Mouse (Mus musculus) stomach, embryonic 16.5 days (tissue): ENCODE results near the gene Ankrd10. TPM values are rescaled to one million over a fixed set of nuclear protein-coding genes. Genes with fewer than 3 reads are reported as not detected.

Experiments used
- ATAC-seq: fragments of 200-750 bp; cut with Nextera tagmentation; 2 replicates; pipeline ENCODE4 v1.8.0; 2017; ENCODE audit warnings: moderate number of reproducible peaks, moderate TSS enrichment; ENCODE audit not compliant: insufficient read depth, low FRiP score
- H3K27ac ChIP-seq: fragments of 300-500 bp; sonication (generic); 2 replicates; pipeline ENCODE4 v1.5.1; 2014; ENCODE audit warnings: low read length
- H3K27me3 ChIP-seq: fragments of 300-500 bp; sonication (generic); 2 replicates; pipeline ENCODE4 v1.6.1; 2014; ENCODE audit warnings: low read length, control low read depth, mixed read lengths; ENCODE audit not compliant: control insufficient read depth, insufficient read depth
- H3K36me3 ChIP-seq: fragments of 300-500 bp; sonication (generic); 2 replicates; pipeline ENCODE4 v1.6.1; 2014; ENCODE audit warnings: low read length; ENCODE audit not compliant: control insufficient read depth, insufficient read depth
- H3K4me1 ChIP-seq: fragments of 300-500 bp; sonication (generic); 2 replicates; pipeline ENCODE4 v1.6.1; 2014; ENCODE audit warnings: low read length, control low read depth, mixed read lengths; ENCODE audit not compliant: control insufficient read depth, insufficient read depth
- H3K4me2 ChIP-seq: fragments of 300-500 bp; sonication (generic); 2 replicates; pipeline ENCODE4 v1.6.1; 2014; ENCODE audit warnings: low read depth, low read length, mixed read lengths
- H3K4me3 ChIP-seq: fragments of 300-500 bp; sonication (generic); replicated peaks from 2 replicates; pipeline ENCODE4 v1.5.1; 2014; ENCODE audit warnings: mild to moderate bottlenecking, low read length
- H3K9ac ChIP-seq: fragments of 300-500 bp; sonication (generic); 2 replicates; pipeline ENCODE4 v1.6.1; 2014; ENCODE audit warnings: low read length
- H3K9me3 ChIP-seq: fragments of 300-500 bp; sonication (generic); replicated peaks from 2 replicates; pipeline ENCODE4 v1.6.1; 2016; ENCODE audit warnings: low read length, control low read depth; ENCODE audit not compliant: control insufficient read depth
- WGBS: fragments of 180-500 bp; shearing (Covaris S2); extraction: QIAGEN DNeasy Blood & Tissue Kit; methylation state at CpG from one replicate; pipeline ENCODE4 v1.1.7; 2014; 5-methylcytosine and 5-hydroxymethylcytosine counted together
- polyA plus RNA-seq: library from polyadenylated mRNA; unstranded; fragments of >200 nt; fragmentation: Nextera tagmentation; extraction: Ambion mirVana; gene quantifications from 2 replicates; pipeline ENCODE4 v1.2.1, GENCODE M21; 2015

Ankrd10 gene
- polyA plus RNA-seq, 1 experiment from 2014 or later = 83.0 TPM

GRCm38 (mm10) chr8:11591837-11592236 is 43.7 kb downstream of the Ankrd10 start:
- Histone ChIP-seq H3K27ac (no peak overlapping the region), H3K4me3 (no peak overlapping the region)
- WGBS = 87% methylated on average over 4 of the region's 4 CpGs

DNA sequence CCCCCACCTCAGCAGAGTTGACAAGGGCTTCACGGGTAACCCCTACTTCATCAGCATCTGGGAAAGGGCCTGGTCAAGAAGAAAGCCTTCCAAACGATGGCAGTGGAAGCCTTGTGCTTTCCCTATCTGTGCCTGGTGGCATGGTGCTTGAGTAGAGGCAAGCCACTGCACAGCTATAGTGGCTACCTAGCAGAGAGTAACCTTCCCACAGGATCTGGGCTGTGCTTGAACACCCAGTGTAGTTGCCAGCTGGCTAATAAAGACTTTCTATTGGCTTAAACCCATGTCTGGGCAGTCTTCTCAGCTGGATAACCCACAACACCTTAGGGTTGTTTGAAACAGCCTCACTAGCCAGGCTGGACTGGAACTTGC is 49.2 kb downstream of the Ankrd10 start:
- WGBS = 44% methylated on average over 2 of the region's 2 CpGs
- Histone ChIP-seq H3K36me3 (no peaks in the 10 kb centered on the region), H3K27ac (peak overlapping the region; percentile 68; the same call in 1 of the 2 replicates), H3K9me3 (no peaks in the 10 kb centered on the region), H3K4me1 (no peaks in the 10 kb centered on the region), H3K9ac (no peak overlapping the region), H3K4me3 (no peak overlapping the region), H3K4me2 (no peak overlapping the region), H3K27me3 (no peaks in the 10 kb centered on the region)
- ATAC-seq = peak; percentile 15; the same call in 1 of the 2 replicates

More at GRCm38 (mm10) chr8:11591837-11592236, 43.7 kb downstream of the Ankrd10 start:
- Histone ChIP-seq H3K9me3 (no peaks in the 10 kb centered on the region), H3K27me3 (no peaks in the 10 kb centered on the region), H3K9ac (no peak overlapping the region), H3K4me2 (no peak overlapping the region), H3K36me3 (no peaks in the 10 kb centered on the region), H3K4me1 (no peaks in the 10 kb centered on the region)
- ATAC-seq = no peak

DNA sequence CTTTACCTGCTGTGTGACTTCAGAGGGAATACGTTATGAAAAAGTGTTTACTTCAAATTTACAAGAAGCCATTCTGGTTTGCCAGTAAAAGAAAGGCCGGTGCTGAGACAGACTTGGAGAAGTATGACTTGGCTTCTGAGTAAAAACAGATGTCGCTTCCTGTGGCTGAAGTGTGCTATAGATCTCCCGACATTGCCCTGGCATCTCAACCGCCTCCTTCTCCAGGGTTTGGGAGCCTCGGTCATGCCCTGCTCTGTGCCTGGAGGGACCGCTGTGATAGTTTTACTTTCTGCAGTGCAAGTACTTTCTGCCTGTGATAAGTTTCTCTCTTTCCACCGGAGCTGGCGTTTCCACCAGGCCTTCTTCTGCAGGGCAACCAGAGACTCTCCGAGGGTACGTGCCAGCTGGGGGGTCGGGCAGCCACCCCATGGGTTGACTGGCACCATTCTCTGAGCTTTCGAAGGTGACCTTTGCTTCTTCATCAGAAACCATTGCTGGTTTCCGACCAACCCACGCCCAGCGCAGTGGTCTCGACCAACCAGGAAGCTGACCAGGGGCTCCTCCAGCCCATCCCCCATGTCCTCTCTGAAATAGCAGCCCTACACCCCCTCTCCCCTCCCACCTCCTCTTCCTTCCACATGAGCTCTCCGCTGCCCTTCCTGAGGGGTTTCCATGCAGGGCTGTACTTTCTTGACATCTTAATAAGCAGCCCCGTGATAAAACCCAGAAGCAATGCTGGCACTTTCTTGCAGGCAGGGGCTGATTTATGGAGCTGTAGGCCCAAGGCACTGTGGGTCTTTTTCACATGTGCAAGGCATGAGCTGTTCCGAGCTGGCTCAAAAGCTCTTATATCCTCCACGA is 49.8 kb downstream of the Ankrd10 start:
- Histone ChIP-seq H3K27me3 (no peaks in the 10 kb centered on the region), H3K9me3 (no peaks in the 10 kb centered on the region), H3K36me3 (no peaks in the 10 kb centered on the region), H3K27ac (peak overlapping the region; percentile 68), H3K9ac (peak overlapping the region; percentile 8; the same call in 1 of the 2 replicates), H3K4me1 (no peaks in the 10 kb centered on the region), H3K4me3 (no peak overlapping the region), H3K4me2 (no peak overlapping the region; the same call in 1 of the 2 replicates)
- WGBS = 59% methylated on average over 21 of the region's 21 CpGs
- ATAC-seq = peak; percentile 72; the same call in 1 of the 2 replicates

DNA sequence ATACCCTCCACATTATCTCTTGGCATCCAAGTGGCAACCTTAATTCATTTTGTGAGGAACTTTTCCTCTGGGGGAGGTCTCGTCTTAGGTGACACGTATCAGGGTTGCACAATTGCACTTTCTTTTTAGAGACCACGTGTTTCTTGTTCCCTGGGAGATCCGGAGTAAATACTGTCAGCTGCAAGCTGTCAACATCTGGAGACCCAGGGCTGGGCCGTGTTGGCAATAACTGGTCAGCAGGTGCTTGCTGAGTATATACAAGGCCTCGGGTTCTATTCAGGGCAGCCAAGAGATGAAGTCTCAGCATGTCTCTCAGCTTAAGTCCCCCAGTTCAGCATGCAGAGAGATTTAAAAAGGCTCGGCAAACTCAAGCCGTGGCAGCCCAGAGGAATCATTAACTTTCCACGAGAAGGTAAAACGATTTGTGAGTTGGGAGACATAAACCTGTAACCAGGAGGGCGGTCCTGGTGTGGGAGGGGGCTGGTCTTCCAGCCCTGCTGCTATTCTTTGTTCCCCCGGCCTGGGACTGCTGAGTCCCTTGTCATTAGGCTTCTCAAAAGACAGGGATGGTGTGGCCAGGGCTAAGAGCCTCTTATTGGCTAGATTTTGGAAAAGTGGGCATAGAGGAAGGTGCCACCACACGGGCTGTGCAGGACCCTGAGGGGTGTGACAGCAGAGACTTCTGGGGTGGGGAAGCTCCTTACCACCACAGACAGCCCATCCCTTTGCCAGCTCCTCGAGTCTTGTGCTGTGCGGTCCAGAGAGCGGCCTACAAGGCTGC is 59.8 kb downstream of the Ankrd10 start:
- no peaks in the 10 kb centered on the region for H3K9me3 ChIP-seq
- peak overlapping the region; percentile 52; the same call in 1 of the 2 replicates for H3K27ac ChIP-seq
- H3K4me2 ChIP-seq = 0 out of 2 replicates have a peak overlapping the region, but pooled peaks have one; percentile 12
- H3K4me3 ChIP-seq = no peak overlapping the region
- peak overlapping the region; percentile 31; the same call in 1 of the 2 replicates for H3K9ac ChIP-seq
- WGBS = 48% methylated on average over 16 of the region's 16 CpGs
- peaks cover 14% of the 10 kb centered on the region; the same call in 1 of the 2 replicates for H3K4me1 ChIP-seq
- H3K36me3 ChIP-seq = no peaks in the 10 kb centered on the region
- ATAC-seq = peak; percentile 70; the same call in 1 of the 2 replicates
- no peaks in the 10 kb centered on the region for H3K27me3 ChIP-seq

GRCm38 (mm10) chr8:11574911-11575603 is 60.5 kb downstream of the Ankrd10 start:
- peaks cover 14% of the 10 kb centered on the region; the same call in 1 of the 2 replicates for H3K4me1 ChIP-seq
- no peaks in the 10 kb centered on the region for H3K27me3 ChIP-seq
- H3K4me3 ChIP-seq = no peak overlapping the region
- H3K9ac ChIP-seq = peak overlapping the region; percentile 26; the same call in 1 of the 2 replicates
- H3K36me3 ChIP-seq = no peaks in the 10 kb centered on the region
- no peaks in the 10 kb centered on the region for H3K9me3 ChIP-seq
- peak overlapping the region; percentile 52 for H3K27ac ChIP-seq
- WGBS = 55% methylated on average over 9 of the region's 9 CpGs
- 0 out of 2 replicates have a peak overlapping the region, but pooled peaks have one; percentile 12 for H3K4me2 ChIP-seq
- ATAC-seq = peak; percentile 41; the same call in 1 of the 2 replicates

- Histone ChIP-seq H3K4me1 (peaks cover 14% of the 10 kb centered on the region; the same call in 1 of the 2 replicates), H3K4me2 (no peak overlapping the region), H3K9me3 (no peaks in the 10 kb centered on the region), H3K9ac (no peak overlapping the region), H3K27me3 (no peaks in the 10 kb centered on the region), H3K36me3 (no peaks in the 10 kb centered on the region), H3K27ac (no peak overlapping the region), H3K4me3 (no peak overlapping the region)
- WGBS = 80% methylated on average over 6 of the region's 6 CpGs
- ATAC-seq = no peak
Measured at GRCm38 (mm10) chr8:11572428-11572827, 63.1 kb downstream of the Ankrd10 start.

GRCm38 (mm10) chr8:11571950-11572349 is 63.6 kb downstream of the Ankrd10 start:
- Histone ChIP-seq H3K27ac (no peak overlapping the region), H3K9ac (no peak overlapping the region), H3K36me3 (peaks cover 2% of the 10 kb centered on the region; the same call in 1 of the 2 replicates), H3K4me2 (no peak overlapping the region), H3K4me1 (peaks cover 14% of the 10 kb centered on the region; the same call in 1 of the 2 replicates), H3K27me3 (no peaks in the 10 kb centered on the region), H3K9me3 (no peaks in the 10 kb centered on the region), H3K4me3 (no peak overlapping the region)
- WGBS = 83% methylated on average over 10 of the region's 10 CpGs
- no peak; the same call in 1 of the 2 replicates for ATAC-seq

GRCm38 (mm10) chr8:11570742-11571141 is 64.8 kb downstream of the Ankrd10 start:
- Histone ChIP-seq H3K9ac (no peak overlapping the region), H3K4me2 (no peak overlapping the region), H3K4me3 (no peak overlapping the region), H3K36me3 (peaks cover 3% of the 10 kb centered on the region; the same call in 1 of the 2 replicates), H3K9me3 (no peaks in the 10 kb centered on the region), H3K27me3 (no peaks in the 10 kb centered on the region), H3K27ac (no peak overlapping the region), H3K4me1 (peaks cover 8% of the 10 kb centered on the region; the same call in 1 of the 2 replicates)
- no peak for ATAC-seq
- WGBS = 93% methylated on average over 4 of the region's 4 CpGs
